Mouse (Mus musculus) hindbrain, embryonic 12.5 days (tissue): ENCODE data around the gene Ly6g6c. TPM values are rescaled to one million over a fixed set of nuclear protein-coding genes. Genes with fewer than 3 reads are reported as not detected.

Experiments used
- ATAC-seq: fragments of 200-750 bp; cut with Nextera tagmentation; 2 replicates; pipeline ENCODE4 v1.8.0; 2017; ENCODE audit warnings: moderate TSS enrichment; ENCODE audit not compliant: low FRiP score
- H3K27ac ChIP-seq: fragments of 300-500 bp; sonication (generic); 2 replicates; pipeline ENCODE4 v1.5.1; 2016; ENCODE audit warnings: mild to moderate bottlenecking
- H3K27me3 ChIP-seq: fragments of 300-500 bp; sonication (generic); 2 replicates; pipeline ENCODE4 v1.6.1; 2016; ENCODE audit warnings: mild to moderate bottlenecking
- H3K36me3 ChIP-seq: fragments of 300-500 bp; sonication (generic); 2 replicates; pipeline ENCODE4 v1.6.1; 2016; ENCODE audit warnings: mild to moderate bottlenecking
- H3K4me1 ChIP-seq: fragments of 300-500 bp; sonication (generic); 2 replicates; pipeline ENCODE4 v1.6.1; 2016
- H3K4me2 ChIP-seq: fragments of 300-500 bp; sonication (generic); replicated peaks from 2 replicates; pipeline ENCODE4 v1.6.1; 2016; ENCODE audit warnings: mild to moderate bottlenecking
- H3K4me3 ChIP-seq: fragments of 300-500 bp; sonication (generic); 2 replicates; pipeline ENCODE4 v1.5.1; 2016; ENCODE audit warnings: mild to moderate bottlenecking
- H3K9ac ChIP-seq: fragments of 300-500 bp; sonication (generic); 2 replicates; pipeline ENCODE4 v1.6.1; 2016; ENCODE audit warnings: mild to moderate bottlenecking, moderate library complexity
- H3K9me3 ChIP-seq: fragments of 300-500 bp; sonication (generic); replicated peaks from 2 replicates; pipeline ENCODE4 v1.6.1; 2016; ENCODE audit warnings: mild to moderate bottlenecking
- WGBS: fragments of 180-500 bp; shearing (Covaris S2); methylation state at CpG from one replicate; pipeline ENCODE4 v1.1.7; 2016; 5-methylcytosine and 5-hydroxymethylcytosine counted together
- polyA plus RNA-seq: library from polyadenylated mRNA; unstranded; fragments of >200 nt; fragmentation: Nextera tagmentation; extraction: Ambion mirVana; gene quantifications from 2 replicates; pipeline ENCODE4 v1.2.1, GENCODE M21; 2016

Gene Ly6g6c
- polyA plus RNA-seq, 1 experiment from 2014 or later = not detected

- no peak overlapping the region for H3K4me2 ChIP-seq
- no peak overlapping the region for H3K27ac ChIP-seq
- no peak overlapping the region for H3K4me3 ChIP-seq
- no peak for ATAC-seq
- peaks cover 6% of the 10 kb centered on the region for H3K4me1 ChIP-seq
- H3K9me3 ChIP-seq = no peaks in the 10 kb centered on the region
- H3K27me3 ChIP-seq = no peaks in the 10 kb centered on the region
- H3K36me3 ChIP-seq = no peaks in the 10 kb centered on the region
- 86% methylated on average over 6 of the region's 6 CpGs for WGBS
- H3K9ac ChIP-seq = no peak overlapping the region
Measured at GRCm38 (mm10) chr17:35034896-35035295, 30.3 kb upstream of the Ly6g6c start.

DNA sequence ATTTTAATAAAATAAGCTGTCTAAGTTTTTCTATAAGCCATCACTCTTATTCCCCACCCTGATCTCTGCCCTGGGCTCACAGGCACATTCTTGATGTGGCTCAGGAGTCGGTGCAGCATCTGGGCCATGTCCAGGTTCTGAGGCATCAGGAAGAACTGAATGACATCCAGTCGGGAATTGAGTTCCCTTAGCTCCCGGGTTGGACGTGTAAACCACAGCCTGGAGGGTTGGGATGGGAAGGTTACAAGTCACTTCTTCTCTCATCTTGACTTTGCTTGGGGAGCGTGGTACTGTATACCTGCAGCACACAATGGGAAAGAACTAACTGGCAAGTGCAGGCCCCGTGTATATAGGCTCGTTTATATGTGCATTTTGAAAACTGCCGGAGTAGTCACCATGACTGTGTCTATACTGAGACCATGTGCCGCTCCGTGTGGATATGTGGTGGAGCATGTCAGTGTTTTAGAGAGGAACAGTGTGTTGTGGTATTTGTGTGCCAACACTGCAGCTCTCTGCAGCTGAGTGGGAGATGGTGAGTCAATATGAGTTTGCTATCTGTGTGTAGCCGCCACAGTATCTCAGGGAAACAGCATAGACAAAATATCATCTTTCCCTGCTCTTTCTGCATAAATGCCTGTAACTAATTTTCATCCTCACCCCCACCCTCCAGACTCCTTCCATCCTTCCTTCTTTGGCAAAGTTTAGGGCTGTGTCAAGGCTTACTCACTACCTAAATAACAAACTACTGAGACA is 25.9 kb upstream of the Ly6g6c start:
- Histone ChIP-seq H3K9ac (no peak overlapping the region), H3K36me3 (no peaks in the 10 kb centered on the region), H3K27me3 (no peaks in the 10 kb centered on the region), H3K4me3 (no peak overlapping the region), H3K4me2 (no peak overlapping the region), H3K9me3 (no peaks in the 10 kb centered on the region), H3K27ac (no peak overlapping the region), H3K4me1 (no peaks in the 10 kb centered on the region)
- ATAC-seq = no peak
- WGBS = 88% methylated on average over 11 of the region's 11 CpGs

DNA sequence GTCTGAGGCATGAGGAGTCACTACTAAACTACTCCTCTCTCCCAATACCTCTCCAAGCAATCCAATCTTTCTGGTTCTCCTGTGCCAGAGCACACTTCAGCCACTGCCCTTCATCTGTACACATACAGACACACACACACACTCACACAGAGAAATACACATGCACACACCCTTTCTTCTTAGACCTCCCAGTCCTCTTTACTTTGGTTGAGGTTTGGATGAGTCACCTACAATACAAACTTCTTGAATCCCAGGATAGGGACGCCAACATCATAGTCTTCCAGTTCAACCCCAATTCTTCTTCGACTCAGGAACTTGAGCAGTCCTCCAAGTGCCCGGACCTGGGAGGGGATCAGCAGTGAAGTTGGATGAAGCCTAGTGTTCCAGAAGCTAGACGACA is 21.4 kb upstream of the Ly6g6c start:
- Histone ChIP-seq H3K4me2 (no peak overlapping the region), H3K4me3 (no peak overlapping the region), H3K27me3 (no peaks in the 10 kb centered on the region), H3K9me3 (no peaks in the 10 kb centered on the region), H3K27ac (no peak overlapping the region), H3K36me3 (no peaks in the 10 kb centered on the region), H3K4me1 (peaks cover 26% of the 10 kb centered on the region), H3K9ac (no peak overlapping the region)
- WGBS = 94% methylated on average over 4 of the region's 4 CpGs
- ATAC-seq = no peak

DNA sequence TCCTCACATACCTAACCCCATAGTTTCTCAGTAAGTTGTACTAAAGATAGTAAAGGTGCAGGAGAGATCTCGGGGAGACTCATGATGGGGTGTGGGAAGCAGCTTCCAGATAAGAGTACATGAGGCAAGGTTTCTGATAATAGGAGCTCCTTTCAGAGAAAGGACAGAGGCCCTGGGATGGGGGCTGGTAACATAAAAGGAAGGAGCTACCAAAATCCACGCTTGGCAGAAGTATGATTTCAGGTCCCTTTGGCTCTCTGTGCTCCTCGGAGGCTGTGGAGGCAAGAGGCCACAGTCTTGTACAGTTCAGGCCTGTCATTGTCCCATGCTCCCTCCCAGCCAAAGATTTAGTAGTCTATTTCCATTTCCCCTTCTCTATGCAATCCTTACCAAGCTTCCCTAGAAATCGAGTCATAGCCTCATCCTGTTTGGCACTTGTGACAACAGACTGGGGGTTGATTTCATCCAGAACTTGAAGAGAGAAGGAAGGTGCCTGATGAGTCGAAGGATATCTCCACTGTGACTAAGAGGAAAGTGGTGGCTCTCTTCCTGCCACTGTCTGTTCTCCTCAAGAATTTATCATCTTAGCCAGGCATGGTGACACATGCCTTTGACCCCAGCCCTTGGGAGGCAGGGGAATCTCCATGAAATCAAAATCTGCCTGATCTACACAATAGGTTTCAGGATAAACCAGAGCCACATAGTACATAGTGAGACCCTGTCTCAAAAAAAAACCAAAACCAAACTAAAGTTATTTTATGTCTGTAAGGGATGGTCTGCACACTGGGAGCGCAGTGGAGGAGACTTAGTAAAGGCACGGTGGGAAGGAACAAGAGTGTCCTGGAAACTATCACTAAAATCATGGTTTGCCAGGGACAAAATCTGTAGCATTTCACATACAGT is 20.0 kb upstream of the Ly6g6c start:
- peak overlapping the region; percentile 53 for H3K4me3 ChIP-seq
- peak overlapping the region; percentile 97 for H3K4me2 ChIP-seq
- peak overlapping the region; percentile 81 for H3K9ac ChIP-seq
- H3K4me1 ChIP-seq = peaks cover 38% of the 10 kb centered on the region
- 84% methylated on average over 7 of the region's 7 CpGs for WGBS
- ATAC-seq = no peak
- H3K27ac ChIP-seq = no peak overlapping the region
- no peaks in the 10 kb centered on the region for H3K27me3 ChIP-seq
- H3K36me3 ChIP-seq = no peaks in the 10 kb centered on the region
- H3K9me3 ChIP-seq = no peaks in the 10 kb centered on the region

- peak; percentile 68 for ATAC-seq
- H3K27me3 ChIP-seq = no peaks in the 10 kb centered on the region
- WGBS = 7% methylated on average over 43 of the region's 48 CpGs
Measured at GRCm38 (mm10) chr17:35045807-35046680, 19.1 kb upstream of the Ly6g6c start.

GRCm38 (mm10) chr17:35046681-35047455 is 18.3 kb upstream of the Ly6g6c start, which contains the start of gene Msh5:
Gene Msh5, minus strand, starts transcription at chr17:35046745.
- ATAC-seq = peak; percentile 98
- no peaks in the 10 kb centered on the region for H3K36me3 ChIP-seq
- H3K27ac ChIP-seq = peak within 1 kb of the TSS; percentile 62
- peaks cover 48% of the 10 kb centered on the region for H3K4me1 ChIP-seq
- peak within 1 kb of the TSS; percentile 81 for H3K9ac ChIP-seq
- H3K4me3 ChIP-seq = peak within 1 kb of the TSS; percentile 53
- H3K27me3 ChIP-seq = no peaks in the 10 kb centered on the region
- WGBS = 3% methylated on average over 33 of the region's 33 CpGs
- H3K9me3 ChIP-seq = no peaks in the 10 kb centered on the region
- peak within 1 kb of the TSS; percentile 97 for H3K4me2 ChIP-seq

More at GRCm38 (mm10) chr17:35045807-35046680, 19.1 kb upstream of the Ly6g6c start:
- Histone ChIP-seq H3K9me3 (no peaks in the 10 kb centered on the region), H3K36me3 (no peaks in the 10 kb centered on the region), H3K27ac (peak overlapping the region; percentile 62), H3K4me1 (peaks cover 42% of the 10 kb centered on the region), H3K9ac (peak overlapping the region; percentile 81), H3K4me2 (peak overlapping the region; percentile 97), H3K4me3 (peak overlapping the region; percentile 53)

GRCm38 (mm10) chr17:35047688-35048087 is 17.5 kb upstream of the Ly6g6c start:
- Histone ChIP-seq H3K9ac (no peak overlapping the region), H3K9me3 (no peaks in the 10 kb centered on the region), H3K27ac (0 out of 2 replicates have a peak overlapping the region, but pooled peaks have one; percentile 62), H3K4me2 (no peak overlapping the region), H3K4me3 (no peak overlapping the region), H3K4me1 (peaks cover 54% of the 10 kb centered on the region), H3K27me3 (no peaks in the 10 kb centered on the region), H3K36me3 (no peaks in the 10 kb centered on the region)
- WGBS = 41% methylated on average over 1 of the region's 1 CpGs
- ATAC-seq = no peak

DNA sequence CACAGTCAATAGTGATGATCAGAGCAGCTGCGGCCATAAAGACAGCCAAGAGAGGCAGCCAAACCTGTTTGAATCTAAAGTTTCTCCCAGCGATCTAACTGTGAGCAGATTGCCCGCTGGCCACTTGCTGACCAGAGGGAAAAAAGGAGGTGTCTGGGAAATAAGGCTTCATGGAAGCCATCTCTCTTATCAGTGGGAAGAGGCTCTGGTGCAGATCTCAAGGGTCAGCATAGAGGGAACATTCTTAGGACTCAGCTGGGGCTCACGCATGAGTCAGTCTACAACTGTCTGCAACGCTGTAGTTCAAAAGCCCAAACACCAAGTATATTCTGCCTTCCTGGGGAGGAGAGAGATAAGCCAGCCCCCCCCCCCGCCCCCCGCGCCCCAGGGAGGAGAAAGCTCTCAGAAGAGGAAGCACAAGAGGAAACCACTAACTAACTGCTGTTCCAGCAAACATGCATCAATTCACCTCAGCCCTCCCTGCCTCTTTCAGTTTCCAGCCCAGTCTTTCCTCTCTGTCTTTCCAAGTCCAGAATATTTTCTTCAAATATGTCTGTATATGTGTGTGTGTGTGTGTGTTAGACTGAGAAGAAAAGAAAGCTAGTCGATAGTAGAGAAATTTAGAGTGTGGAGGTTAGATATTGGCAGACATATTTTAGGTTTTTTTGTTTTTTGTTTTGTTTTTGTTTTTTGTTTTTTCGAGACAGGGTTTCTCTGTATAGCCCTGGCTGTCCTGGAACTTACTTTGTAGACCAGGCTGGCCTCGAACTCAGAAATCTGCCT is 16.8 kb upstream of the Ly6g6c start:
- H3K9ac ChIP-seq = no peak overlapping the region
- H3K4me3 ChIP-seq = no peak overlapping the region
- no peaks in the 10 kb centered on the region for H3K27me3 ChIP-seq
- peaks cover 56% of the 10 kb centered on the region for H3K4me1 ChIP-seq
- 0 out of 2 replicates have a peak overlapping the region, but pooled peaks have one; percentile 11 for H3K4me2 ChIP-seq
- ATAC-seq = no peak
- H3K36me3 ChIP-seq = no peaks in the 10 kb centered on the region
- H3K27ac ChIP-seq = peak overlapping the region; percentile 62
- H3K9me3 ChIP-seq = no peaks in the 10 kb centered on the region
- 37% methylated on average over 11 of the region's 11 CpGs for WGBS

DNA sequence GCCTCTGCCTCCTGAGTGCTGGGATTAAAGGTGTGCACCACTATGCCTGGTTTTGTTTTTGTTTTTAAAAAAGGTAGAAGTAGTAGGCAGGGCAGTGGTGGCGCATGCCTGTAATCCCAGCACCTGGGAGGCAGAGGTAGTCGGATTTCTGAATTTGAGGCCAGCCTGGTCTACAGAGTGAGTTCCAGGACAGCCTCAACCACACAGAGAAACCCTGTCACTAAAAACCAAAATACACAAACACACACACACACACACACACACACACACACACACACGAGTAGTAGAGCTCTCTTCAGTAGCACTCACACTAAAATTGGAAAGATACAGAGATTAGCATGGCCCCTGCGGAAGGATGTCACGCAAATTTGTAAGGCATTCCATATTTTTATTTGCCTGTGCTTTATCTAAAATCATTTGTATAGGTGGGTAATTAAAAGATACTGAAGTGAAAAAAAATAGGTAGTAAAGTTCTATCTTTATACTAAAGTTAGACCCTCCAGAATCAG is 16.2 kb upstream of the Ly6g6c start:
- H3K4me3 ChIP-seq = no peak overlapping the region
- H3K4me1 ChIP-seq = peaks cover 56% of the 10 kb centered on the region
- H3K27ac ChIP-seq = peak overlapping the region; percentile 93; the same call in 1 of the 2 replicates
- WGBS = 79% methylated on average over 5 of the region's 5 CpGs
- H3K9me3 ChIP-seq = no peaks in the 10 kb centered on the region
- no peak for ATAC-seq
- H3K36me3 ChIP-seq = peaks cover 4% of the 10 kb centered on the region
- no peaks in the 10 kb centered on the region for H3K27me3 ChIP-seq
- H3K4me2 ChIP-seq = peak overlapping the region; percentile 79
- no peak overlapping the region for H3K9ac ChIP-seq

GRCm38 (mm10) chr17:35049561-35050016 is 15.6 kb upstream of the Ly6g6c start, which contains the start of gene Clic1:
Gene Clic1, plus strand, starts transcription at chr17:35049966.
- peak within 1 kb of the TSS; percentile 55 for H3K4me3 ChIP-seq
- 0 out of 2 replicates have a peak, but pooled peaks have one; percentile 20 for ATAC-seq

More at GRCm38 (mm10) chr17:35049561-35050016, 15.6 kb upstream of the Ly6g6c start, which contains the start of gene Clic1:
- H3K4me1 ChIP-seq = peaks cover 56% of the 10 kb centered on the region
- H3K27me3 ChIP-seq = no peaks in the 10 kb centered on the region
- WGBS = 2% methylated on average over 11 of the region's 11 CpGs
- peak within 1 kb of the TSS; percentile 79 for H3K4me2 ChIP-seq
- peaks cover 9% of the 10 kb centered on the region for H3K36me3 ChIP-seq
- peak within 1 kb of the TSS; percentile 79 for H3K9ac ChIP-seq
- peak within 1 kb of the TSS; percentile 93 for H3K27ac ChIP-seq
- no peaks in the 10 kb centered on the region for H3K9me3 ChIP-seq
